Mouse (Mus musculus) forebrain, embryonic 11.5 days (tissue): Measurements from ENCODE around the gene Sfrp2. TPM values are rescaled to one million over a fixed set of nuclear protein-coding genes. Genes with fewer than 3 reads are reported as not detected.

Experiments used
- ATAC-seq: fragments of 200-750 bp; cut with Nextera tagmentation; replicated peaks from 2 replicates; pipeline ENCODE4 v1.8.0; 2017; ENCODE audit warnings: moderate TSS enrichment; ENCODE audit not compliant: low FRiP score
- DNase-seq: peaks from one replicate; pipeline ENCODE4 v3.0.0-alpha.2; 2017; ENCODE audit warnings: low spot score
- H3K27ac ChIP-seq: fragments of 300-500 bp; sonication (generic); 2 replicates; pipeline ENCODE4 v1.5.1; 2014; ENCODE audit warnings: low read depth, low read length
- H3K27me3 ChIP-seq: fragments of 300-500 bp; sonication (generic); 2 replicates; pipeline ENCODE4 v1.6.1; 2014; ENCODE audit warnings: mild to moderate bottlenecking, low read length, mixed read lengths; ENCODE audit not compliant: control insufficient read depth, insufficient read depth
- H3K36me3 ChIP-seq: fragments of 300-500 bp; sonication (generic); 2 replicates; pipeline ENCODE4 v1.6.1; 2014; ENCODE audit warnings: mild to moderate bottlenecking, low read length, moderate library complexity, mixed read lengths; ENCODE audit not compliant: control insufficient read depth, insufficient read depth
- H3K4me1 ChIP-seq: fragments of 300-500 bp; sonication (generic); replicated peaks from 2 replicates; pipeline ENCODE4 v1.6.1; 2014; ENCODE audit warnings: low read length, mixed read lengths; ENCODE audit not compliant: control insufficient read depth, insufficient read depth
- H3K4me2 ChIP-seq: fragments of 300-500 bp; sonication (generic); 2 replicates; pipeline ENCODE4 v1.6.1; 2014; ENCODE audit warnings: low read depth, mild to moderate bottlenecking, low read length, moderate library complexity, mixed read lengths; ENCODE audit not compliant: severe bottlenecking
- H3K4me3 ChIP-seq: fragments of 300-500 bp; sonication (generic); 2 replicates; pipeline ENCODE4 v1.5.1; 2014; ENCODE audit warnings: low read depth, low read length
- H3K9ac ChIP-seq: fragments of 300-500 bp; sonication (generic); 2 replicates; pipeline ENCODE4 v1.6.1; 2014; ENCODE audit warnings: low read length
- H3K9me3 ChIP-seq: fragments of 300-500 bp; sonication (generic); 2 replicates; pipeline ENCODE4 v1.6.1; 2016; ENCODE audit warnings: low read length, mixed read lengths; ENCODE audit not compliant: control insufficient read depth
- WGBS: fragments of 180-500 bp; shearing (Covaris S2); extraction: QIAGEN DNeasy Blood & Tissue Kit; methylation state at CpG from one replicate; pipeline ENCODE4 v1.1.7; 2014; 5-methylcytosine and 5-hydroxymethylcytosine counted together
- polyA plus RNA-seq: library from polyadenylated mRNA; unstranded; fragments of >200 nt; fragmentation: Nextera tagmentation; extraction: Ambion mirVana; gene quantifications from 2 replicates; pipeline ENCODE4 v1.2.1, GENCODE M21; 2014

The Sfrp2 gene
- 102 and 107 TPM in 2 replicates for polyA plus RNA-seq

- ATAC-seq: peak; percentile 88
- peak within 1 kb of the TSS; percentile 93 for H3K4me2 ChIP-seq
- H3K9ac ChIP-seq: peak within 1 kb of the TSS; percentile 81
- peaks cover 21% of the 10 kb centered on the region; the same call in 1 of the 2 replicates for H3K4me1 ChIP-seq
- peak within 1 kb of the TSS; percentile 59; the same call in 1 of the 2 replicates for H3K27ac ChIP-seq
- H3K4me3 ChIP-seq: peak within 1 kb of the TSS; percentile 66
- DNase-seq: peak; percentile 94
- H3K27me3 ChIP-seq: peaks cover 3% of the 10 kb centered on the region
- WGBS: under 1% methylated on average over 75 of the region's 82 CpGs
- H3K36me3 ChIP-seq: no peaks in the 10 kb centered on the region; the same call in 1 of the 2 replicates
- no peaks in the 10 kb centered on the region for H3K9me3 ChIP-seq
These were observed at the start of gene Sfrp2 for GRCm38 (mm10) chr3:83765871-83766725. Sfrp2 (plus strand) TSS chr3:83766321.

- 59% methylated on average over 7 of the region's 7 CpGs for WGBS
- DNase-seq (no peak), ATAC-seq (no peak)
- no peaks in the 10 kb centered on the region for H3K4me1 ChIP-seq
- H3K9ac ChIP-seq: no peak overlapping the region
- no peaks in the 10 kb centered on the region for H3K36me3 ChIP-seq
- H3K4me3 ChIP-seq: no peak overlapping the region
- no peaks in the 10 kb centered on the region for H3K27me3 ChIP-seq
- H3K4me2 ChIP-seq: no peak overlapping the region
- H3K9me3 ChIP-seq: no peaks in the 10 kb centered on the region
- H3K27ac ChIP-seq: no peak overlapping the region
These were observed 48.4 kb upstream of the Sfrp2 start for GRCm38 (mm10) chr3:83717643-83718231.

GRCm38 (mm10) chr3:83718662-83719061, 47.5 kb upstream of the Sfrp2 start:
- H3K9ac ChIP-seq: no peak overlapping the region
- no peaks in the 10 kb centered on the region for H3K27me3 ChIP-seq
- H3K4me1 ChIP-seq: no peaks in the 10 kb centered on the region
- H3K4me2 ChIP-seq: no peak overlapping the region
- WGBS: 81% methylated on average over 4 of the region's 4 CpGs
- DNase-seq (no peak), ATAC-seq (no peak)
- no peak overlapping the region for H3K4me3 ChIP-seq
- H3K36me3 ChIP-seq: no peaks in the 10 kb centered on the region
- H3K27ac ChIP-seq: no peak overlapping the region
- H3K9me3 ChIP-seq: no peaks in the 10 kb centered on the region

GRCm38 (mm10) chr3:83728223-83728622, 37.9 kb upstream of the Sfrp2 start:
- Histone ChIP-seq H3K9ac (no peak overlapping the region), H3K27ac (no peak overlapping the region), H3K9me3 (no peaks in the 10 kb centered on the region; the same call in 1 of the 2 replicates), H3K27me3 (no peaks in the 10 kb centered on the region), H3K4me3 (no peak overlapping the region), H3K4me2 (no peak overlapping the region), H3K36me3 (no peaks in the 10 kb centered on the region), H3K4me1 (no peaks in the 10 kb centered on the region)
- ATAC-seq (no peak), DNase-seq (no peak)
- WGBS: 91% methylated on average over 3 of the region's 3 CpGs

GRCm38 (mm10) chr3:83728675-83729390, 37.3 kb upstream of the Sfrp2 start:
- H3K4me2 ChIP-seq: no peak overlapping the region
- no peaks in the 10 kb centered on the region; the same call in 1 of the 2 replicates for H3K9me3 ChIP-seq
- ATAC-seq: no peak
- no peak for DNase-seq
- no peaks in the 10 kb centered on the region for H3K27me3 ChIP-seq
- no peaks in the 10 kb centered on the region; the same call in 1 of the 2 replicates for H3K4me1 ChIP-seq
- no peak overlapping the region for H3K4me3 ChIP-seq
- H3K9ac ChIP-seq: no peak overlapping the region
- H3K36me3 ChIP-seq: no peaks in the 10 kb centered on the region
- WGBS: 84% methylated on average over 9 of the region's 9 CpGs
- no peak overlapping the region for H3K27ac ChIP-seq

- no peak overlapping the region for H3K4me3 ChIP-seq
- H3K27me3 ChIP-seq: no peaks in the 10 kb centered on the region
- DNase-seq: no peak
- WGBS: 87% methylated on average over 8 of the region's 8 CpGs
- no peak overlapping the region for H3K27ac ChIP-seq
- no peak overlapping the region for H3K4me2 ChIP-seq
- ATAC-seq: no peak
- no peaks in the 10 kb centered on the region for H3K9me3 ChIP-seq
- no peak overlapping the region for H3K9ac ChIP-seq
- H3K4me1 ChIP-seq: no peaks in the 10 kb centered on the region; the same call in 1 of the 2 replicates
- no peaks in the 10 kb centered on the region for H3K36me3 ChIP-seq
These were observed 32.1 kb upstream of the Sfrp2 start for GRCm38 (mm10) chr3:83733985-83734384.

GRCm38 (mm10) chr3:83736980-83737379, 29.1 kb upstream of the Sfrp2 start:
- Histone ChIP-seq H3K4me3 (no peak overlapping the region), H3K9ac (no peak overlapping the region), H3K4me1 (no peaks in the 10 kb centered on the region; the same call in 1 of the 2 replicates), H3K9me3 (no peaks in the 10 kb centered on the region), H3K36me3 (no peaks in the 10 kb centered on the region), H3K4me2 (no peak overlapping the region), H3K27ac (no peak overlapping the region), H3K27me3 (no peaks in the 10 kb centered on the region)
- ATAC-seq: no peak
- whole genome bisulfite sequencing: 95% methylated on average over 4 of the region's 4 CpGs
- DNase-seq: no peak

- Histone ChIP-seq H3K36me3 (no peaks in the 10 kb centered on the region), H3K9ac (no peak overlapping the region), H3K27me3 (no peaks in the 10 kb centered on the region), H3K9me3 (no peaks in the 10 kb centered on the region), H3K4me3 (no peak overlapping the region), H3K27ac (no peak overlapping the region), H3K4me1 (no peaks in the 10 kb centered on the region), H3K4me2 (no peak overlapping the region)
- DNase-seq (no peak), ATAC-seq (no peak)
- WGBS: 68% methylated on average over 2 of the region's 2 CpGs
These were observed 25.9 kb upstream of the Sfrp2 start for GRCm38 (mm10) chr3:83740246-83740645.
